Mouse (Mus musculus) ES-E14 (cell line): ENCODE results near the gene Slc35a3. TPM values are rescaled to one million over a fixed set of nuclear protein-coding genes. Genes with fewer than 3 reads are reported as not detected.
A peak's percentile ranks its signal among the peaks of the same experiment; 100 is the strongest.

Source experiments
- DNase-seq: peaks from one replicate; pipeline ENCODE4 v3.0.0-alpha.2; 2013; ENCODE audit warnings: low read depth, low spot score
- H3K27ac ChIP-seq: 2 replicates; pipeline ENCODE4 v1.5.1; 2012; ENCODE audit warnings: low read depth, mild to moderate bottlenecking, low read length, moderate library complexity, mixed read lengths; ENCODE audit not compliant: poor library complexity, insufficient read depth, severe bottlenecking
- H3K36me3 ChIP-seq: 2 replicates; pipeline ENCODE4 v1.6.1; 2012; ENCODE audit warnings: mild to moderate bottlenecking, low read length, moderate library complexity, mixed read lengths; ENCODE audit not compliant: control insufficient read depth, poor library complexity, insufficient read depth, severe bottlenecking
- H3K4me1 ChIP-seq, 2 experiments: fragments of 150-350 bp in 1 of 2; sonication (generic) in 1 of 2; 2 replicates each; pipeline ENCODE4 v1.6.1; 2012; ENCODE audit warnings: low read length in 2 of 2, mild to moderate bottlenecking in 1 of 2, mixed read lengths in 1 of 2; ENCODE audit not compliant: control insufficient read depth in 2 of 2, insufficient read depth in 2 of 2, poor library complexity in 1 of 2
- H3K4me3 ChIP-seq, 2 experiments: fragments of 150-350 bp in 1 of 2; sonication (generic) in 1 of 2; 2 replicates each; pipeline ENCODE4 v1.5.1; 2012; ENCODE audit warnings: low read length in 2 of 2, low read depth in 1 of 2, mild to moderate bottlenecking in 1 of 2, mixed read lengths in 1 of 2; ENCODE audit not compliant: insufficient read depth in 1 of 2, poor library complexity in 1 of 2, severe bottlenecking in 1 of 2
- H3K9ac ChIP-seq: 2 replicates; pipeline ENCODE4 v1.6.1; 2012; ENCODE audit warnings: low read depth, mild to moderate bottlenecking, low read length, mixed read lengths; ENCODE audit not compliant: poor library complexity, insufficient read depth, severe bottlenecking
- H3K9me3 ChIP-seq: fragments of 150-350 bp; sonication (generic); 2 replicates; pipeline ENCODE4 v1.6.1; 2012; ENCODE audit warnings: low read depth, mild to moderate bottlenecking, low read length; ENCODE audit not compliant: control insufficient read depth, insufficient read depth
- CHD2 ChIP-seq: IDR thresholded peaks from 2 replicates; pipeline ENCODE4 v1.6.1; 2014; ENCODE audit warnings: mild to moderate bottlenecking, low read depth, low read length, inconsistent platforms
- HCFC1 ChIP-seq: IDR thresholded peaks from 2 replicates; pipeline ENCODE4 v1.6.1; 2012; ENCODE audit warnings: low read length, inconsistent platforms, borderline replicate concordance; ENCODE audit not compliant: insufficient read depth
- MAFK ChIP-seq: IDR thresholded peaks from 2 replicates; pipeline ENCODE4 v1.6.1; 2014; ENCODE audit warnings: mild to moderate bottlenecking, low read depth, low read length, inconsistent platforms; ENCODE audit not compliant: insufficient read depth
- ZC3H11A ChIP-seq: IDR thresholded peaks from 2 replicates; pipeline ENCODE4 v1.6.1; 2012; ENCODE audit warnings: low read depth, mild to moderate bottlenecking, inconsistent platforms, low read length, borderline replicate concordance
- ZNF384 ChIP-seq: IDR thresholded peaks from 2 replicates; pipeline ENCODE4 v1.6.1; 2012; ENCODE audit warnings: low read depth, low read length, inconsistent platforms
- in situ Hi-C, 2 experiments: fragments of 600-800 bp; cut with MboI; formaldehyde crosslinking; loops; one replicate each; pipeline ENCODE4 v1.15.1; 2025; ENCODE audit warnings: low sequenced_read_pairs in 2 of 2, inconsistent platforms in 1 of 2; ENCODE audit not compliant: unreplicated experiment in 2 of 2
- total RNA-seq: library from RNA; depleted of rRNA; stranded (reverse); fragments of 300-350 nt; gene quantifications from 2 replicates; pipeline ENCODE4 v1.2.3, GENCODE M21; 2012

Slc35a3 gene
- total RNA-seq, 1 experiment, result 20.1 TPM

- DNase-seq, result no peak
- Histone ChIP-seq H3K27ac (no peak overlapping the region), H3K4me3 (no peak overlapping the region), H3K4me1 (no peaks in the 10 kb centered on the region), H3K36me3 (no peaks in the 10 kb centered on the region), H3K9ac (no peak overlapping the region), H3K9me3 (no peaks in the 10 kb centered on the region)
- in situ Hi-C loops, result no loop called here
- TF ChIP-seq CHD2 (no peak), MAFK (no peak), ZNF384 (no peak), HCFC1 (no peak), ZC3H11A (no peak)
Measured at GRCm38 (mm10) chr3:116713031-116713430, 400 bp upstream of the Slc35a3 start.

- Histone ChIP-seq H3K4me3 (peak overlapping the region; percentile 96 to 97), H3K9ac (peak overlapping the region; percentile 93), H3K9me3 (no peaks in the 10 kb centered on the region), H3K27ac (0 out of 2 replicates have a peak overlapping the region, but pooled peaks have one; percentile 9), H3K36me3 (no peaks in the 10 kb centered on the region), H3K4me1 (no peaks in the 10 kb centered on the region)
- DNase-seq, result no peak
- in situ Hi-C loops, result no loop called here
- TF ChIP-seq ZC3H11A (no peak), HCFC1 (peak; percentile 83)
Measured at GRCm38 (mm10) chr3:116711624-116712435, 801 bp downstream of the Slc35a3 start.

DNA sequence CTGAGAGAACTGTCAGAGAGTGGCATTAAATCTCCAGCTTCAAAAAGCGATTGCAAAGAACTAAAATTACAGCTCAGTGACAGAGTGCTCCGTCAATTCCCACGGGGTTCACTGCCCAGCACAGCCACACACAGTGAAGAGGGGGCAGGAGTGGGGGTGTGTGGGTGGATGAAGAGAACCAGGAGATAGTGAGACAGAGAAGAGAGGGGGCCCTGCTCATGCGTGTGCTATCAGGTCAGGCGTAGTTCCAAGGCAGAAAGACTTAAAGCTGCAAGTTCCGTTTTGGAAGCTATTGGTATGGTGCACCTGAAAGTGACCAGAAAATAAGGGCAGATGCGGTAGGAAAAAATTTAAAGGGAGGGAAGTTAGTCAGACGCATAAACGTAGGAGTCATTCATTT lies 1.7 kb downstream of the Slc35a3 start:
- Histone ChIP-seq H3K36me3 (no peaks in the 10 kb centered on the region), H3K4me3 (peak overlapping the region in 1 of 2 experiments; percentile 97; a peak in 3 of 4 replicates), H3K9ac (no peak overlapping the region), H3K27ac (no peak overlapping the region), H3K9me3 (no peaks in the 10 kb centered on the region), H3K4me1 (no peaks in the 10 kb centered on the region)
- DNase-seq, result no peak
- in situ Hi-C loops, result no loop called here
- TF ChIP-seq CHD2 (no peak), HCFC1 (no peak), MAFK (no peak), ZC3H11A (no peak), ZNF384 (no peak)

DNA sequence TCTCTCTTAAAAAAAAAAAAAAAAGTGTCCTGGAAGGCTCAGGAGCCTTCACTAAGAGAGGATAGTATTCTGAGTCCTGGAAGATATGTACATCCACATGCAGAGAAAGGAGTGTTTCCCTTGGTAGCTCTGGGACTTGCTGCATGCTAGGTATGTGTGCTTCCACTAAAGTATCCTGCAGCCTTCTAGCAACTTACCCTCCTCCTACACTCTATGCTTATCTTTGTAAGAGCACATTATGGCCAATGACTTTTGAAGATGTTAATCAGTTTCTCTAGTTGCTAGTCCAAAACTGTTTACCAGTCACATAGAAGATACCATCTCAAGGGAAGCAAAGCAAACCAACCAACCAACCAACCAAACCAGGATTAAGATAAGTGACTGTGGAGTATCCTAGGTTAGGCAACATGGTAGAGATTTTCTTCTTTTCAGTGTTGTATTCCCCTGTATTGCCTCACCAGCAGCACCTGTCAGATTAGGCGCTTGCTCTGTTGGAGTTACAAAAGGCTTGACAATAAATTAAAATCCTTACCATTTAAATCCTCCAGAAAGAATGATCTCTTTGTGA lies 6.9 kb downstream of the Slc35a3 start:
- Histone ChIP-seq H3K4me3 (no peak overlapping the region), H3K9ac (no peak overlapping the region), H3K9me3 (no peaks in the 10 kb centered on the region), H3K36me3 (no peaks in the 10 kb centered on the region), H3K27ac (no peak overlapping the region), H3K4me1 (peaks cover 2 to 4% of the 10 kb centered on the region in 2 experiments; a peak in 2 of 4 replicates)
- no peak for TF ChIP-seq CHD2
- TF ChIP-seq ZNF384, result no peak
- no peak for TF ChIP-seq HCFC1
- TF ChIP-seq MAFK, result no peak
- TF ChIP-seq ZC3H11A, result no peak
- in situ Hi-C loops, result no loop called here
- DNase-seq, result no peak
